Mouse (Mus musculus): ENCODE data around the gene Mocs1. TPM values are rescaled to one million over a fixed set of nuclear protein-coding genes. Genes with fewer than 3 reads are reported as not detected.
A peak's percentile ranks its signal among the peaks of the same experiment; 100 is the strongest.

Gene Mocs1
- total RNA-seq, 2 experiments from 2014 or later: 13.9 to 15.6 TPM

- TF ChIP-seq CTCF (IDR thresholded peaks at IDR 0.05): no peak
- intact Hi-C loops (cut with DNase I): no loop called here
- Histone ChIP-seq H3K27ac (no peak overlapping the region), H3K4me3 (no peak overlapping the region)
- no peak for DNase-seq (ENCODE audit: extremely low spot score in 1 of 2, low spot score in 2 of 2)
Measured at GRCm38 (mm10) chr17:49457833-49458232, 29.7 kb downstream of the Mocs1 start.

- Histone ChIP-seq H3K4me3 (no peak overlapping the region), H3K27ac (no peak overlapping the region)
- intact Hi-C loops (cut with DNase I): no loop called here
- no peak for DNase-seq (ENCODE audit: extremely low spot score in 1 of 2, low spot score in 2 of 2)
- TF ChIP-seq CTCF (IDR thresholded peaks at IDR 0.05): no peak
Measured at GRCm38 (mm10) chr17:49458386-49458785, 30.2 kb downstream of the Mocs1 start.

DNA sequence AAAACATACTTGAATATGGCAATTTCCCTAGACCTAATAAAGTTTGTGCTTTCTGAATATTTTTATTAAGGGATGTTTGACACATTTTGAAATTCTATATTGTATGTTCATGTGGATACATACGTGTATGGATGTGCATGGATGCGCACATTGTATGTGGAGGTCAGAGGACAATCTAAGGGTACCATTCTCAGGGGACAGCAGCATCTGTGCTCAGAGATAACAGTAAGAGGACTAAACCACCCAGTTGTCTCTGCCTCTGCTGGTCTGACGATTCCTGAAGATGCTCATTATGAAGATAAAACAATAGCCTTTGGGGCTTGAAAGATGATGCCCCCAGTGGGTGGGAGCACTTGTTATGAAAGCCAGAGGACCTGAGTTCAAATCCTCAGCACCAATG, 36.7 kb downstream of the Mocs1 start:
- Histone ChIP-seq H3K27ac (no peak overlapping the region), H3K4me3 (no peak overlapping the region)
- DNase-seq (ENCODE audit: extremely low spot score in 1 of 2, low spot score in 2 of 2): no peak
- TF ChIP-seq CTCF (IDR thresholded peaks at IDR 0.05): no peak
- intact Hi-C loops (cut with DNase I): loop anchor here (5.0 kb wide), 1 partner anchor 152 kb away; the partner anchor contains the start of gene Kif6

GRCm38 (mm10) chr17:49468223-49468622, 40.1 kb downstream of the Mocs1 start:
- DNase-seq (ENCODE audit: extremely low spot score in 1 of 2, low spot score in 2 of 2): peak; percentile 65 to 84
- peak; percentile 98 for TF ChIP-seq CTCF (IDR thresholded peaks at IDR 0.05)
- intact Hi-C loops (cut with DNase I): loop anchor here (1.0 to 5.0 kb wide), 2 partner anchors 149 to 431 kb away; partner anchors contain the start of gene Kif6
- Histone ChIP-seq H3K4me3 (no peak overlapping the region), H3K27ac (no peak overlapping the region)

- no peak for DNase-seq (ENCODE audit: extremely low spot score in 1 of 2, low spot score in 2 of 2)
- no peak for TF ChIP-seq CTCF (IDR thresholded peaks at IDR 0.05)
- no peak overlapping the region for H3K4me3 ChIP-seq
- H3K27ac ChIP-seq: no peak overlapping the region
- intact Hi-C loops (cut with DNase I): no loop called here
Measured at GRCm38 (mm10) chr17:49472626-49473025, 44.5 kb downstream of the Mocs1 start.

- no peak for TF ChIP-seq CTCF (IDR thresholded peaks at IDR 0.05)
- intact Hi-C loops (cut with DNase I): no loop called here
Measured at GRCm38 (mm10) chr17:49474051-49474450, 45.9 kb downstream of the Mocs1 start.

DNA sequence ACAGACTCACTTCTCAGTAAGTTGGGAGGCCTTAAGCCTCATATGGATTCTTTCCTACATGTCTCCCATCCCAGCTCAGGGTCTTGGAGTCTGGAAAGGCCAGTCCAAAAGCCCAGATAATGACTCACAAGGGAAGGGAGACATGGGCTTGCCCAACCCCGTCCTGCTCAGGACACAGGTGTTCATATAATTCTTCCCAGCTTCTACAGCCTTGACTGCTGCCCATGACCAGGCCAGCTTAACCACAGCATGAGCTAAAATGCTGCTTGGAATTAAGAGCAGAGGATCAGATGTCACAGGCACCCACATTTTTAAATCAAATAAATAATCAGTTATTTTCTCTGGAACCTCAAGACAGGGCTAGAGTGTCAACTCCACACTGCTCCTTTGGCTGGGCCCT, 47.0 kb downstream of the Mocs1 start:
- Histone ChIP-seq H3K27ac (no peak overlapping the region), H3K4me3 (no peak overlapping the region)
- no peak for DNase-seq (ENCODE audit: extremely low spot score in 1 of 2, low spot score in 2 of 2)
- intact Hi-C loops (cut with DNase I): no loop called here
- TF ChIP-seq CTCF (IDR thresholded peaks at IDR 0.05): no peak

More at GRCm38 (mm10) chr17:49474051-49474450, 45.9 kb downstream of the Mocs1 start:
- DNase-seq (ENCODE audit: extremely low spot score in 1 of 2, low spot score in 2 of 2): peak; percentile 32 to 47
- no peak overlapping the region for H3K4me3 ChIP-seq
- 0 out of 2 replicates have a peak overlapping the region, but pooled peaks have one; percentile 32 for H3K27ac ChIP-seq

DNA sequence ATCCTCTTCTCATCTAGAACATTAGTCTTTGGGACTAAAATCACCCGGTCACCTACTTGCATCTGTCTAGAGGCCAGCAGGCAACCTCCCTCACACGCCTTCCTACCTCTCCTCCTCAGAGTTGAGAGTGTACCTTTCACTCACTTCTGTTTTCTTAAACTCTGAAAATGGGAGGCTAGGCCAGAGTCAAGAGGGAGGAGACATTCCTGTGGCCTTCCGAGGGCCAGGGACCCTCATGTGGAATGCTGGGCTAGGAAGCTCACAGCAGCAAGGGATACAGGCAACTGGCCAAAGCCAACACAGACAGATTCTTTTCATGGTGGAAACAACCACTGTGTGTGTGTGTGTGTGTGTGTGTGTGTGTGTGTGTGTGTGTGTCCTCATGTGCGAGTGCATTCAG, 49.2 kb downstream of the Mocs1 start:
- Histone ChIP-seq H3K27ac (no peak overlapping the region), H3K4me3 (no peak overlapping the region)
- intact Hi-C loops (cut with DNase I): no loop called here
- no peak for DNase-seq (ENCODE audit: extremely low spot score in 1 of 2, low spot score in 2 of 2)
- TF ChIP-seq CTCF (IDR thresholded peaks at IDR 0.05): no peak

DNA sequence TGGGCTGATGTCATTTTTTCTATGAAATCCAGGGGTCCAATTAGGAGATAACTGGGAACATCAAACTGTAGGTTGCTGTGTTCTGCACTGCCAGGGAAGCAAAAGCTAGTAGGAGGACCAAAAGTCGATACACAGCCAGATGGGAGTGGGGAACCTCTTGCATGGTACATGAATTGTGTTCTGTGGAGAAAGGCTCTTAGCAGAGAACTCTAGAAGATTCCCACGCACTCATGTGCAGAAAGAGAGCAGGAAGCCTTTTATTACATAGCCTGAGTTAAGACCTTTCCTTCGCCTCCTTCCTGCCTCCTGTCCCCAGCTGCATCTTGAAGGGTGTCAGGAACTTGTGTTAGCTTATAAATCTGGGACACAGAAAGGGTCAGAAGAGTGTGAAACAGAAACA, 53.7 kb downstream of the Mocs1 start:
- TF ChIP-seq CTCF (IDR thresholded peaks at IDR 0.05): no peak
- Histone ChIP-seq H3K27ac (no peak overlapping the region), H3K4me3 (no peak overlapping the region)
- intact Hi-C loops (cut with DNase I): no loop called here
- DNase-seq (ENCODE audit: extremely low spot score in 1 of 2, low spot score in 2 of 2): no peak

GRCm38 (mm10) chr17:49484435-49484834, 56.3 kb downstream of the Mocs1 start:
- no peak overlapping the region for H3K27ac ChIP-seq
- intact Hi-C loops (cut with DNase I): no loop called here

DNA sequence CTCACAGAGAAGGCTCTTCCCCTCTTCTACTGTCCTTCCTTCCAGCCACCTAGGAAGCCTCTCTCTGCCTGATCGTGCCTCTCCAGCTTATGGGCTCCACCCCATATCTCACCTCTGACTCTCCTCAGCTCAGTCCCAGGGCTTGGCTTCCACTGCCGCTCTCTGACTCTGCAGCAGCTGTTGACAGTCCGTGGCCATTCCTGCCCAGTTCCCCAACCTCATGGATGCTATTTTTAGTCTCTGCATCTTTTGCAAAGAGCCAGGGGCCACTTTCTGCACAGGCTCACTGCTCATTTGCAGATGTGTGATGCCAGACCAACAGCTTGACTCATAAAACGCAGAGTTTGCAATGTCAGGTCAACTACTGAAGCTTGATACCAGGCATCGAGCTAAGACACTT, 60.9 kb downstream of the Mocs1 start:
- intact Hi-C loops (cut with DNase I): no loop called here
- Histone ChIP-seq H3K4me3 (no peak overlapping the region), H3K27ac (no peak overlapping the region)
- TF ChIP-seq CTCF (IDR thresholded peaks at IDR 0.05): no peak
- DNase-seq (ENCODE audit: extremely low spot score in 1 of 2, low spot score in 2 of 2): no peak

More at GRCm38 (mm10) chr17:49484435-49484834, 56.3 kb downstream of the Mocs1 start:
- no peak for TF ChIP-seq CTCF (IDR thresholded peaks at IDR 0.05)
- no peak for DNase-seq (ENCODE audit: extremely low spot score in 1 of 2, low spot score in 2 of 2)
- H3K4me3 ChIP-seq: no peak overlapping the region

GRCm38 (mm10) chr17:49493276-49493675, 65.1 kb downstream of the Mocs1 start:
- Histone ChIP-seq H3K27ac (no peak overlapping the region), H3K4me3 (no peak overlapping the region)
- no peak; the same call in 1 of the 2 replicates for TF ChIP-seq CTCF (IDR thresholded peaks at IDR 0.05)
- DNase-seq (ENCODE audit: extremely low spot score in 1 of 2, low spot score in 2 of 2): no peak
- intact Hi-C loops (cut with DNase I): no loop called here

- no peak for DNase-seq (ENCODE audit: extremely low spot score in 1 of 2, low spot score in 2 of 2)
- intact Hi-C loops (cut with DNase I): no loop called here
- Histone ChIP-seq H3K27ac (no peak overlapping the region), H3K4me3 (no peak overlapping the region)
- TF ChIP-seq CTCF (IDR thresholded peaks at IDR 0.05): no peak
Measured at GRCm38 (mm10) chr17:49498169-49498568, 70.0 kb downstream of the Mocs1 start.

All from left cerebral cortex, adult 2 months (tissue).